Mouse (Mus musculus): Measurements from ENCODE around the gene Vat1l.

Vat1l gene

GRCm38 (mm10) chr8:114281101-114281500, 75.7 kb downstream of the Vat1l start:
- in situ Hi-C loops (cut with MboI; ENCODE audit: low pct_unique_long_range_greater_than_20kb in 1 of 2, low sequenced_read_pairs in 2 of 2, unreplicated experiment in 1 of 2) = no loop called here

- in situ Hi-C loops (cut with MboI; ENCODE audit: low pct_unique_long_range_greater_than_20kb in 1 of 2, low sequenced_read_pairs in 2 of 2, unreplicated experiment in 1 of 2) = no loop called here
Observed at GRCm38 (mm10) chr8:114294889-114295748, 89.7 kb downstream of the Vat1l start.

DNA sequence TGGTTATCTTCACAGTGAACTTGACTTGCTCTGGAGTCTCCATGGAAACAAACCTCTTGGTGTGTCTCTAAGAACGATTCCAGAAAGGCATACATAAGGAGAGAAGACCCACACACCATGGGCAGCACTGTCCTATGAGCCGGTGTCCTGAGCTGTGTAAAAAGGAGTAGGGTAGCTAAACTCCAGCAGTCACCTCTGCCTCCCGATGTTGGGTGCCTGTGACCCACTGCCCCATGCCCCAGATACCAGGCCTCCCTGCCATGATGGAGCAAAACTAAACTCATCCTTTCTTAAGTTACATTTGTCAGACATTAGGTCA, 90.3 kb downstream of the Vat1l start:
- in situ Hi-C loops (cut with MboI; ENCODE audit: low pct_unique_long_range_greater_than_20kb in 1 of 2, low sequenced_read_pairs in 2 of 2, unreplicated experiment in 1 of 2) = no loop called here

- in situ Hi-C loops (cut with MboI; ENCODE audit: low pct_unique_long_range_greater_than_20kb in 1 of 2, low sequenced_read_pairs in 2 of 2, unreplicated experiment in 1 of 2) = no loop called here
Observed at GRCm38 (mm10) chr8:114298253-114298652, 92.8 kb downstream of the Vat1l start.

DNA sequence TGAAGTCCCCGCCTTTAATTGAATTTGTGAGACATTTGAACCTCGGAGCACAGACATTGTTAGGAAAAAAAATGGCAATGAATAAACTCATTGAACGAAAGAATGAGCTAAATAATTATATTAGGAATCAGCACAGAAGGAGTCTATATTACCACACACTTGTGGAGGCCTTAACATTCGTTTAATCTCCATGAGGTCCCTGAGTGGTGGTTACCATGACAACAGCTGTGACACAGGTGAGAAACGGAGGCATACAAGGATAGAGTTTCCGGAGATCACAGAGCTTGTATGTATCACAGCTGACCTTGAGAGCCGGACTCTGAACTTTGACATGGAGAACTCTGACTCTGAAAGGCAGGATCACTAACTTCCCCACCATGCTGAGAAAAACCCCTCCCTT, 94.7 kb downstream of the Vat1l start:
- in situ Hi-C loops (cut with MboI; ENCODE audit: low pct_unique_long_range_greater_than_20kb in 1 of 2, low sequenced_read_pairs in 2 of 2, unreplicated experiment in 1 of 2) = no loop called here

- in situ Hi-C loops (cut with MboI; ENCODE audit: low pct_unique_long_range_greater_than_20kb in 1 of 2, low sequenced_read_pairs in 2 of 2, unreplicated experiment in 1 of 2) = no loop called here
Observed at GRCm38 (mm10) chr8:114306296-114306695, 100.9 kb downstream of the Vat1l start.

DNA sequence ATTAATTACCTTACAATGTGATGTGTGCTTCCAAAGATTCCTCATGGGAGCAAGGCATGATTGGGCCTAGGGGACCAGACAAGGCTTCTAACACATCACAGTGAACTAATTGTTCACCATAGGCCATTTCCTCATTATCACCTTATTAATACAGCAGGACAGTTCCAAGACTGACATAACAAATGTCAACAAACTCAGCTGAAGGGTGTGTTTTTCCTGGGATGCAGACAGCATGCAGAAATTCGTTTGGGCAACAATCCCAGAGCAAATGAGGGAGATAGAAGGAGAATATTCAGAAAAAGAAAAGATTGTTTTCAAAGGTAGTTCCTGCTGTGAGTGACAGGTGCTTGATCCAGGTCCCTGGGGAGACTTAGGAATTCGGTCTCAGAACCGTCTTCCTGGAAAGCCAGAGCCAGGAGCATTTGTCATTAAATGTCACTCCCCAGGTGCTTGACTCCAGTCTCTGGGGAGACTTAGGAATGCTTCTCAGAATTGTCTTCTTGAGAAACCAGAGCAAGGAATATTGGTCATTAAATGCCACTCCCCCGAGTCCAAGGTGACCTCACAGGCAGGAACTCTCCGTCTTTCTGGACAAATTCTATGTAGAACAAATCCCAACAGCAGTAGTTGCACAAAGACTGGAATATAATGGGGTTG, 109.4 kb downstream of the Vat1l start:
- in situ Hi-C loops (cut with MboI; ENCODE audit: low pct_unique_long_range_greater_than_20kb in 1 of 2, low sequenced_read_pairs in 2 of 2, unreplicated experiment in 1 of 2) = no loop called here

DNA sequence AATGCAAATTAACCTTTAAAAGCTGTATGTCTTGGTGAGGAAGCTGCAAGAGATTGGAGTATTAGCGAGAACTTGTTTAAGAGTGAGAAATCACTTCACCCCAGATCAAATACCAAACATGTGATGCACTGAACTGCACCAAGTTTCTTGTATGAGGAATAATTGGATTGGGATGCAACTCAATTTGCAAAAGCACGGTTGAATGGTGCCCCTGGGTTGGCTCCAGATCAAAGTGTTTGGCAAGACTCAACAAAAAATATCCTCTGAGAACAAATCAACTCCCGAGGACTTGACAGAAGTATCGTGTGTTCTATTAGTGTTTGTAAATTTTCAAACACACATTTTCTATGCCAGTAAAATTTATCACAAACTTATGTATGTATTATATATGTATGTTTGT, 112.7 kb downstream of the Vat1l start:
- in situ Hi-C loops (cut with MboI; ENCODE audit: low pct_unique_long_range_greater_than_20kb in 1 of 2, low sequenced_read_pairs in 2 of 2, unreplicated experiment in 1 of 2) = no loop called here

DNA sequence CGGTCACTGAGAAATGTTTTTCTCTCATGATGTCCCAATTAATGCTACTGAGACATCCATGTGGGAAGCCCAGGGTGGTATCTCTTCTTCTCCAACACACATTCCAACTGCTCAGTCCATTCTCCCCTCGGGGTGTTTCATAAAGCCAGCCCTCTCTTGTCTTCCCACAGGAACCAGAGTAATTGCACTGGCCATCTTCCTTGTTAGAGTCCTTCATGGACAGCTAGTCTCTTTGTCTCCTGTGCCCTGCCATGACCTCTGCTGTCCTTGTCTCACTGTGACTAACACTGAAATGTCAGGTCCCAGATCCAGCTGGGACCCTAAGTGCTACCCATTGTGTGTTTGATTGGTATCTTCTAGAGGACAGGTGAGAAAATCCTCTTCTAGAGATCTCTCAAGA, 116.7 kb downstream of the Vat1l start:
- in situ Hi-C loops (cut with MboI; ENCODE audit: low pct_unique_long_range_greater_than_20kb in 1 of 2, low sequenced_read_pairs in 2 of 2, unreplicated experiment in 1 of 2) = no loop called here

- in situ Hi-C loops (cut with MboI; ENCODE audit: low pct_unique_long_range_greater_than_20kb in 1 of 2, low sequenced_read_pairs in 2 of 2, unreplicated experiment in 1 of 2) = no loop called here
Observed at GRCm38 (mm10) chr8:114331928-114332327, 126.5 kb downstream of the Vat1l start.

DNA sequence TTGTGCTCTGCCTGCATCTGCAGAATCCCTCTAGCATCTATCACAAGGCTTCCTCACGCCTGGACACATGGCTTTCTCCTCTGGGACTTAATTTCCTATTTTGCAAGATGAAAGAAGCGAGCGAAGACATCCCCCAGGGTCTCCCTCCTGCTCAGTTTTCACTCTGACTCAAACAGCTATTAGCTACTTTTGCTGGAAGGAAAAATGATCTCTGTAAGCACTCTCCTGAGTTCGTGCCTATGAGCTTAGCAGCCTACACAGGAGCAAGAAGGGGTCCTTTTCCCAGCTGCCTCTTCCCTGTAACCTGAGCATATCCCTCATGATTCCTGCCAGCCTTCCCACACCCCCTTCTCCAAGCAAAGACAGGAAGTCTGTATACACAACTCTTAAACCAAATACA, 127.5 kb downstream of the Vat1l start:
- in situ Hi-C loops (cut with MboI; ENCODE audit: low pct_unique_long_range_greater_than_20kb in 1 of 2, low sequenced_read_pairs in 2 of 2, unreplicated experiment in 1 of 2) = no loop called here

GRCm38 (mm10) chr8:114335721-114336120, 130.3 kb downstream of the Vat1l start:
- in situ Hi-C loops (cut with MboI; ENCODE audit: low pct_unique_long_range_greater_than_20kb in 1 of 2, low sequenced_read_pairs in 2 of 2, unreplicated experiment in 1 of 2) = no loop called here

DNA sequence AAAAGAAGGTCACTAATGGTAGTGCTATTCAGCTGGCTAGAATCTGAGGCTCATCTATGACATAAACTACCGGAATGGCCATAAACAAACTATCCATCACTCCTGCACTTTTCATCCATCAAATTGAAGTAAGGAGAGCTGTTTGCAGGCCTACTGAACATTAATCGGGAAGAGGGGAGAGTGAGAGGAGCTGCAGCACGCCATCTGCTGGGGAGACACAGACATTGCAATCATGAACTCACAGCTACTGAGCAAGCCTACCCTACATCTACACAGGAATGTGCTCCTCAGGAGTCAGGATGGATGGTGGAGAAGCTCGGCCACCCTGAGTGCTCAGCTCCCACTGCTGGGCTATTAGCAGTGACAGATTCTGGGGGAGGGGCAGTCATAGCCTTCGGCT, 136.9 kb downstream of the Vat1l start:
- in situ Hi-C loops (cut with MboI; ENCODE audit: low pct_unique_long_range_greater_than_20kb in 1 of 2, low sequenced_read_pairs in 2 of 2, unreplicated experiment in 1 of 2) = no loop called here

GRCm38 (mm10) chr8:114344789-114345188, 139.4 kb downstream of the Vat1l start:
- in situ Hi-C loops (cut with MboI; ENCODE audit: low pct_unique_long_range_greater_than_20kb in 1 of 2, low sequenced_read_pairs in 2 of 2, unreplicated experiment in 1 of 2) = no loop called here

- in situ Hi-C loops (cut with MboI; ENCODE audit: low pct_unique_long_range_greater_than_20kb in 1 of 2, low sequenced_read_pairs in 2 of 2, unreplicated experiment in 1 of 2) = no loop called here
Observed at GRCm38 (mm10) chr8:114346045-114346444, 140.6 kb downstream of the Vat1l start.

- in situ Hi-C loops (cut with MboI; ENCODE audit: low pct_unique_long_range_greater_than_20kb in 1 of 2, low sequenced_read_pairs in 2 of 2, unreplicated experiment in 1 of 2) = loop anchor here in 1 of 2 experiments (25.0 kb wide), 1 partner anchor 165 kb away; no protein-coding TSS in a partner anchor
Observed at GRCm38 (mm10) chr8:114351643-114352427, 146.4 kb downstream of the Vat1l start.

GRCm38 (mm10) chr8:114360506-114360905, 155.1 kb downstream of the Vat1l start:
- in situ Hi-C loops (cut with MboI; ENCODE audit: low pct_unique_long_range_greater_than_20kb in 1 of 2, low sequenced_read_pairs in 2 of 2, unreplicated experiment in 1 of 2) = loop anchor here (10.0 to 25.0 kb wide), 4 partner anchors 74 to 286 kb away; partner anchors contain the start of gene Wwox (in 1 of the 2)

DNA sequence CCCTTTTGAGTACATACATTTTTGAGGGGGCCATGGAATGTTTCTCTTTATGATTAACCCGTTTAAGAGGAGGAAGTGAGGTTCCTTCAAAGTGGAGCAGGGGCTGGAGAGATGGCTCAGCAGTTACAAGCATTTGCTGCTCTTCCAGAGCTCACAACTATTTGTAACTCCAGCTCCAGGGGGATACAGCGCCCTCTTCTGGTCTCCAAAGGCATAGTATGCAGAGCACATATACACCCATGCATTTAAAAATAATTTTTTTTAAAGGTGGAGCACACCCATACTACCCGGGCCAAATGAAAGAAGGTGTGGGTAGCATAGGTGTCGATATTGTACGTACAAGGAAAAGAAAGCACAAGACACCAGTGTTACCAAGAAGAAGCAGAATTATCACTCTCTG, 157.8 kb downstream of the Vat1l start:
- in situ Hi-C loops (cut with MboI; ENCODE audit: low pct_unique_long_range_greater_than_20kb in 1 of 2, low sequenced_read_pairs in 2 of 2, unreplicated experiment in 1 of 2) = loop anchor here (10.0 to 25.0 kb wide), 4 partner anchors 72 to 288 kb away; partner anchors contain the start of gene Wwox (in 1 of the 2)

- in situ Hi-C loops (cut with MboI; ENCODE audit: low pct_unique_long_range_greater_than_20kb in 1 of 2, low sequenced_read_pairs in 2 of 2, unreplicated experiment in 1 of 2) = loop anchor here (10.0 to 25.0 kb wide), 4 partner anchors 71 to 289 kb away; partner anchors contain the start of gene Wwox (in 1 of the 2)
Observed at GRCm38 (mm10) chr8:114363656-114364055, 158.2 kb downstream of the Vat1l start.

All from mouse embryonic stem cell (cell line).